Mouse (Mus musculus) neural tube, embryonic 13.5 days (tissue): ENCODE results near the gene S1pr4. TPM values are rescaled to one million over a fixed set of nuclear protein-coding genes. Genes with fewer than 3 reads are reported as not detected.

Source experiments
- ATAC-seq: fragments of 200-750 bp; cut with Nextera tagmentation; 2 replicates; pipeline ENCODE4 v1.8.0; 2017; ENCODE audit warnings: low read depth, mild to moderate bottlenecking, moderate TSS enrichment, moderate library complexity
- H3K27ac ChIP-seq: fragments of 300-500 bp; sonication (generic); replicated peaks from 2 replicates; pipeline ENCODE4 v1.5.1; 2015; ENCODE audit warnings: moderate library complexity, mild to moderate bottlenecking, inconsistent platforms
- H3K27me3 ChIP-seq: fragments of 300-500 bp; sonication (generic); 2 replicates; pipeline ENCODE4 v1.6.1; 2015; ENCODE audit warnings: mild to moderate bottlenecking, inconsistent platforms
- H3K36me3 ChIP-seq: fragments of 300-500 bp; sonication (generic); 2 replicates; pipeline ENCODE4 v1.6.1; 2015; ENCODE audit warnings: mild to moderate bottlenecking, inconsistent platforms
- H3K4me1 ChIP-seq: fragments of 300-500 bp; sonication (generic); replicated peaks from 2 replicates; pipeline ENCODE4 v1.6.1; 2015; ENCODE audit warnings: inconsistent platforms
- H3K4me2 ChIP-seq: fragments of 300-500 bp; sonication (generic); 2 replicates; pipeline ENCODE4 v1.6.1; 2015; ENCODE audit warnings: inconsistent platforms, mild to moderate bottlenecking, moderate library complexity
- H3K4me3 ChIP-seq: fragments of 300-500 bp; sonication (generic); 2 replicates; pipeline ENCODE4 v1.5.1; 2015; ENCODE audit warnings: mild to moderate bottlenecking, inconsistent platforms
- H3K9ac ChIP-seq: fragments of 300-500 bp; sonication (generic); 2 replicates; pipeline ENCODE4 v1.6.1; 2015; ENCODE audit warnings: moderate library complexity, mild to moderate bottlenecking, inconsistent platforms
- H3K9me3 ChIP-seq: fragments of 300-500 bp; sonication (generic); 2 replicates; pipeline ENCODE4 v1.6.1; 2016; ENCODE audit warnings: inconsistent platforms
- WGBS: fragments of 180-500 bp; shearing (Covaris S2); methylation state at CpG from one replicate; pipeline ENCODE4 v1.1.7; 2015; 5-methylcytosine and 5-hydroxymethylcytosine counted together
- polyA plus RNA-seq: library from polyadenylated mRNA; unstranded; fragments of >200 nt; fragmentation: Nextera tagmentation; extraction: Ambion mirVana; gene quantifications from 2 replicates; pipeline ENCODE4 v1.2.1, GENCODE M21; 2015

Gene S1pr4
- polyA plus RNA-seq, result 0.36 and 0.64 TPM in 2 replicates

DNA sequence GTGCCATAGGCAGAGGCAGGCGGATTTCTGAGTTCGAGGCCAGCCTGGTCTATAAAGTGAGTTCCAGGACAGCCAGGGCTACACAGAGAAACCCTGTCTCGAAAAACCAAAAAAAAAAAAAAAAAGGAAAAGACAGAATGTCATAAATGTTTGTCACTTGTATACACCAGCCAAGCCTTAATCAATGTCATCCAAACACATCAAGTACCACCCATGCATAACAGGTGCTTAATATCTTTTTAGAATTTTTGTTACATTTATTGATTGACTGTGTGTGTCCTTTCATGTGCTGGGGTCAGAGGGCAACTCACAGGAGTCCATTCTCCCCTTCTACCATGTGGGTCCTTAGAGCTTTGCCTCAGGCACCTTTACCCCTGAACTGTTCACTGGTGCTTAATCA lies at the start of gene S1pr4:
S1pr4 (minus strand) TSS at position 101 of the 400 bp plus-strand sequence.
- WGBS, result 82% methylated on average over 3 of the region's 3 CpGs
- Histone ChIP-seq H3K4me2 (no peak within 1 kb of the TSS), H3K4me1 (peaks cover 17% of the 10 kb centered on the region), H3K9ac (peak within 1 kb of the TSS; percentile 43; the same call in 1 of the 2 replicates), H3K36me3 (no peaks in the 10 kb centered on the region), H3K4me3 (no peak within 1 kb of the TSS), H3K9me3 (no peaks in the 10 kb centered on the region), H3K27ac (no peak within 1 kb of the TSS), H3K27me3 (peaks cover 13% of the 10 kb centered on the region)
- ATAC-seq, result no peak

DNA sequence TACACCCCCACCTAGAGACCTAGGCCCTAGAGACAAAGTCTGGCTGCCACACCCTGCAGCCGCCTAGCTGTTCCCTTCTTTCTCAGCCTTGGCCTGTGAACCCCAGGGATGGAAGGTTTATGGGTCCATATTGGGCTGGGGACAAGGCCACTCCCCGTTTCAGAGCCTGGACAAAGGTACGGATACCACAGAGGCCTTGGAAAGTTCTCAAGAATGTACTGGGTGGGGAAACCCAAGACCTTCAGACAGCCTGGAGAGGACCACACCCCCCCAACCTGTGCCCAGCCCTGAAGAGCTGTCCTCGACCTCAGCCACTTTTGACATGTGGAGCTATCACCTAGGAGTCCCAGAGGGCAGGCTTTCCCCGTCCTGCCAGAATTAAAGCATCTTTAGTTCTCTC lies 49.0 kb upstream of the S1pr4 start:
- no peak overlapping the region for H3K27ac ChIP-seq
- WGBS, result 69% methylated on average over 5 of the region's 5 CpGs

DNA sequence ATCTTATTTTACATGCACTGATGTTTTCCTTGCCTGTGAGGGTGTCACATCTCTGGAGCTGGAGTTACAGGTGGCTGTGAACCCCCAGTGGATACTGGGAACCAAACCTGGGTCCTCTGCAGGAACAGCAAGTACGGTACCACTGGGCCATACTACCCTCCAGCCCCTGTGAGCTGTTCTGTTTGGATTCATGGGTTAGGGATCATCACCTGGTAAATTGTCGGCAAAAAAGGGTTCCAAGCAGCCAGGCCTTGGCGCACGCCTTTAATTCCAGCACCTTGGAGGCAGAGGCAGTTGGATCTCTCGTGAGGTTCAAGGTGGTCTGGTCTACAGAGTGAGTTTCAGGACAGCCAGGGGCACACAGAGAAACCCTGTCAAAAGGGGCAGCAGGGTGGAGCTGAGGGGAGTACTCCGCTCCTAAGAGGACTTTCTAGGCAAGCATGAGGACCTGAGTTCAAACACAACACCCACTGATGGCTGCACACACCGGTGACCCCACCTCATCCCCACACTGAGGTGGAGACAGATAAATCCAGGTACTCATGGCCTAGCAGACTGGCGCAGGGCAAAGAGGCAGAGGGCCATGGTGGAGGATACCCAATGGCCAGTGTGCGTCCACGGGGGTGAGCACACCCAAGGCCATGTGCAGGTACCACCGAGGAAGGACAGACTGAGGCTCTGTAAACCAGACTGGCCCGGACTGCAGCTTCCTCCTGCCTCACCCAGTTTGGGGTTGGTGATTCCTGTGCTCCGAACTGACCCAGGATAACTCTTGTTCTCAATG lies 47.0 kb upstream of the S1pr4 start:
- Histone ChIP-seq H3K4me2 (no peak overlapping the region), H3K36me3 (no peaks in the 10 kb centered on the region), H3K4me1 (peaks cover 29% of the 10 kb centered on the region), H3K9me3 (no peaks in the 10 kb centered on the region), H3K27ac (no peak overlapping the region), H3K9ac (peak overlapping the region; percentile 49; the same call in 1 of the 2 replicates), H3K4me3 (no peak overlapping the region), H3K27me3 (0 out of 2 replicates have a peak, but pooled peaks cover 3% of the 10 kb centered on the region)
- whole genome bisulfite sequencing, result 91% methylated on average over 13 of the region's 13 CpGs
- ATAC-seq, result no peak

More for the DNA sequence above, 49.0 kb upstream of the S1pr4 start:
- Histone ChIP-seq H3K4me3 (no peak overlapping the region), H3K4me1 (peaks cover 9% of the 10 kb centered on the region), H3K36me3 (no peaks in the 10 kb centered on the region), H3K4me2 (no peak overlapping the region), H3K9me3 (no peaks in the 10 kb centered on the region), H3K9ac (peak overlapping the region; percentile 22; the same call in 1 of the 2 replicates), H3K27me3 (0 out of 2 replicates have a peak, but pooled peaks cover 3% of the 10 kb centered on the region)
- ATAC-seq, result no peak

DNA sequence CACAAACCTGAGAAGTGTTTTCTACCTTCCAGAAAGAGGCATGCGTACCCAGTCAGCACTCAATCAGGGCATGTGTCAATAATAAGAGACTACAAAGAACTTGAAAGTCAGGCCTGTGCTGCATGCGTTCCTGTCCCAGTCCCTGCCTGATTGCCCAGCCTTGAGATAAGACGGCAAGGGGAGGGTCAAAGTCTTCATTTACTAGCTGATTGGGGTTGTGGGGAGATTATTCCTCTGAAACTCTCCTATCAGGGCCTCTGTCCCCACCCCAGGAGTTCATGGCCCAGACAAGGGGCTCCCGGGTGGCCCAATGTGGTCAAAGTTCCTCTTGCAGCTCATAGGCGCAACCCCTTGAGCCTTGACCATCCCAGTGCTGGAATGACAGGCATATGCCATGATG lies 46.4 kb upstream of the S1pr4 start:
- Histone ChIP-seq H3K4me1 (peaks cover 35% of the 10 kb centered on the region), H3K4me3 (no peak overlapping the region), H3K27me3 (0 out of 2 replicates have a peak, but pooled peaks cover 3% of the 10 kb centered on the region), H3K4me2 (no peak overlapping the region), H3K9ac (peak overlapping the region; percentile 49; the same call in 1 of the 2 replicates), H3K9me3 (no peaks in the 10 kb centered on the region), H3K36me3 (no peaks in the 10 kb centered on the region), H3K27ac (peak overlapping the region; percentile 28; the same call in 1 of the 2 replicates)
- 85% methylated on average over 5 of the region's 5 CpGs for WGBS
- no peak for ATAC-seq

DNA sequence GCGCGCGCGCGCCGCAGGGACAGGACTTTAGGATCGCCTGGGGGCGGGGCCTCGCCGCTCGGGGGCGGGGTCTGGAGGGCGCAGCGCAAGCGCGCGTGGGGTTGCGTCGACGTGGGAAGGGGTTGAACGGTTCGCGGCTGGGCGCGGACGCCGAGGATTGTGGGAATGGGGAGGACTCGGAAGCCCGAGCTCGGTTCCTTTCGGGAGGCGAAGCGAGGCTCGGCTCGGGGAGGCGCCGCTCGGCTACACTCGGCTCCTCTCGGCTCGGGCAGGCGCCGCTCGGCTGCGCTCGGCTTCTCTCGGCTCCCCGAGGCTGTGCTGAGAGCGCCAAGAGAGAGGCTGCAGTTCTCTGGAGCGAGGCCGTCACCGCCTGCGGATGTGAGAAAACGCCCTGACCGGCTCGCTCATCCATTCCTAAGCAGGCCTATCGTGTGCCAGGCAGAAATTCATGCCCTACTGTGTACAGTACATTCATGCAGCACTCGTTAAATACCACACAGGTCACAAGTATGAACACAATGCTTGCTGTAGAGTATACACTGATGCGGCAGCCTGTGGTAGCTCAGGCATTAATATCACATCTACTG lies 45.3 kb upstream of the S1pr4 start, which contains the start of gene Gna11:
Gna11 (minus strand) TSS at position 30 of the 587 bp plus-strand sequence.
- Histone ChIP-seq H3K27ac (peak within 1 kb of the TSS; percentile 94), H3K9ac (peak within 1 kb of the TSS; percentile 98), H3K27me3 (0 out of 2 replicates have a peak, but pooled peaks cover 3% of the 10 kb centered on the region), H3K4me3 (peak within 1 kb of the TSS; percentile 94), H3K9me3 (no peaks in the 10 kb centered on the region), H3K4me2 (peak within 1 kb of the TSS; percentile 99), H3K4me1 (peaks cover 42% of the 10 kb centered on the region), H3K36me3 (no peaks in the 10 kb centered on the region)
- 2% methylated on average over 35 of the region's 59 CpGs for WGBS
- peak; percentile 96 for ATAC-seq

DNA sequence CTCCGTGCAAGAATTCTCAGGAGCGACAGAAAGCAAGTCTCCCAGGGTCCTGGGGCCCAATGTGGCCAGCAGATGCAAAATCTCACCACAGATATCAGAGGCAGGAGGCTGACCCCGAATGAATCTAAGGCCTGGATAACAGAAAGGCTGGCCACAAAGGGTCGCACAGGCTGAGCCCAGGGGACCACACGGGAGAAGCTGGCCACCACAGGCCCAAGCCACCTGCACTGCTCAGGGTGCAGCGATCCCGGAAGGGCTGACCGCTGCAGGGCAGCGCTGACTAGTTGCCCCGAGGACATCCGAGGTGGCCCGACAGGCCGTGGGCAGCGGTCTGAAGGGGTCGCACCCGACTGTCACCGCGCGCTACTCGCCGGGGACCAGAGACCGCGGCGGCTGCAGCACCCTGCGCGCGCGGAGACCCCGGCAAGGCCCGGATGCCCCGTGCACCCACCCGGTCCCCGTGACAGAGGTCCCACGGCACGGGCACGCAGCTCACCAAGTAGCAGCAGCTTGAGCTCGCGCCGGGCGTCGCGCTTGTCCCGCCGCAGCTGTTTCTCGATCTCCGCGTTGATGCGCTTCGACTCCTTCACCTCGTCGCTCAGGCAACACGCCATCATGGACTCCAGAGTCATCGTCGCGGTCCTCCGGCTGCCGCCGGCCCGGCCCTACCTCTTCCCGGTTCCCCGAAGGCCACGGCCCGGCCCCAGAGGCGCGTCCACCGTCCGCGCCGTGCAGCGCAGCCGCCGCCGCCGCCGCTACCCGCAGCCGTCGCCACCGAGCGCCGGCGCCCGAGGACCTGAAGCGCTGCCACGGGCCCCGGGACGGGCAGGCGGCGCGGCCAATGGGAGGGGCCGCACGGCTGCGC lies 44.6 kb upstream of the S1pr4 start:
- no peaks in the 10 kb centered on the region for H3K36me3 ChIP-seq
- peak; percentile 21 for ATAC-seq
- peak overlapping the region; percentile 98 for H3K9ac ChIP-seq
- H3K27ac ChIP-seq, result peak overlapping the region; percentile 89
- peak overlapping the region; percentile 94 for H3K4me3 ChIP-seq
- under 1% methylated on average over 91 of the region's 93 CpGs for WGBS
- H3K27me3 ChIP-seq, result 0 out of 2 replicates have a peak, but pooled peaks cover 3% of the 10 kb centered on the region
- H3K4me1 ChIP-seq, result peaks cover 42% of the 10 kb centered on the region
- peak overlapping the region; percentile 99 for H3K4me2 ChIP-seq
- no peaks in the 10 kb centered on the region for H3K9me3 ChIP-seq

DNA sequence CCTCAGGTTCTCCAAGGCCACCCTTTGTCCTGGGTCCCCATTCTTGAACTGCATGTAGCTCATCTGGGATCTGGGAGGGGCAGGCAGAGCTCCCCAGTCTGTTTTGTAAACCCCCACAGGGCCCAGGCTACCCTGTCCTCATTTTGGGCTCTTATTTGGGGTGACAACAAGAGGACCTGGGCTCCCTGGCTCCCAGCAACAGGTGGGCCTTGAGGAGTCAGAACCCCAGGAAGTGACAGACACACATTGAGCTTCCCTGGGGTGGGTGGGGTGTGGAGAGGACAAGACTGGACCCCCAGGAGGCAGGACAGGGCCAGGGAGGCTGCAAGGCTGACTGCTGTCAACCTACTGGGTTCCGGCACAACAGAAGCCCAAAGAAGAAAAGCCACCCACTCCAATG lies 43.7 kb upstream of the S1pr4 start:
- H3K4me1 ChIP-seq, result peaks cover 42% of the 10 kb centered on the region
- peak overlapping the region; percentile 98 for H3K9ac ChIP-seq
- peak overlapping the region; percentile 94 for H3K4me3 ChIP-seq
- H3K9me3 ChIP-seq, result no peaks in the 10 kb centered on the region
- peak overlapping the region; percentile 99 for H3K4me2 ChIP-seq
- H3K27ac ChIP-seq, result no peak overlapping the region
- WGBS, result 81% methylated on average over 1 of the region's 1 CpGs
- H3K36me3 ChIP-seq, result no peaks in the 10 kb centered on the region
- H3K27me3 ChIP-seq, result no peaks in the 10 kb centered on the region
- no peak for ATAC-seq

DNA sequence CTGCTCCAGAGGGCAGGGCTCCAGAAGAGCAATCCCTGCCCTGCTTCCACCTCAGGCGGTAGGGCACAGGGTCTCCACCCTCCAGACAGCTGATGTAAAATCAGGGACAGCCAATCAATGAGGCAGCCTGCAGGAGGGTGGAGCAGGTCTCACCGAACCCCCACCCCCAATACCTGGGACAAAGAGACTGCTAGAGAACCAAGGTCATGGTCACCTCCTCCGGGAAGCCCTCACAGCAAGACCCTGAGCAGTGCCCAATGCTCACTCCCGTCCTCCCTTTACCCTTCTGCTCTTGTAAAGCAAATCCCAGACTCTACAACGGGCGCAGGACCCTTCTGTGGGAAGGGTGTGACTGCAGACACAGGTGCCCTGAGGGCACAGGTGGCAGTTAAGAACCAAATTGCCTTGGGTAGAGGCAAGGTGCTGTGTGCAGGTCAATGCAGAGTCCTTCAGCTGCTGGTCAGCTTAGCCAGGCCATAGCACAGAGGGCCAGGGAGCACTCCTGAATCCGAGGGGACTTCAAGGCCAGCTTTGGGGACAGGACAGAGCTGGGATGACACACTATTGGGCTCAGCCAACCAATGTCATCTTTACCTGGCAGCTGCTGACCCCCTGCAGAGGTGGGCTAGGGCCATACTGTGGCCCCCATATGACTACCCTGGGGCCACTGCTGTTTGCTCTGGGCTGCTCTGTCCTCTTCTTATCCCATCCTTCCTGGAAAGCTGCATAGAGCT lies 43.0 kb upstream of the S1pr4 start:
- 78% methylated on average over 7 of the region's 7 CpGs for WGBS
- Histone ChIP-seq H3K27me3 (no peaks in the 10 kb centered on the region), H3K27ac (no peak overlapping the region), H3K4me2 (peak overlapping the region; percentile 99), H3K9ac (peak overlapping the region; percentile 98), H3K4me3 (peak overlapping the region; percentile 94), H3K4me1 (peaks cover 42% of the 10 kb centered on the region), H3K36me3 (no peaks in the 10 kb centered on the region), H3K9me3 (no peaks in the 10 kb centered on the region)
- no peak for ATAC-seq

DNA sequence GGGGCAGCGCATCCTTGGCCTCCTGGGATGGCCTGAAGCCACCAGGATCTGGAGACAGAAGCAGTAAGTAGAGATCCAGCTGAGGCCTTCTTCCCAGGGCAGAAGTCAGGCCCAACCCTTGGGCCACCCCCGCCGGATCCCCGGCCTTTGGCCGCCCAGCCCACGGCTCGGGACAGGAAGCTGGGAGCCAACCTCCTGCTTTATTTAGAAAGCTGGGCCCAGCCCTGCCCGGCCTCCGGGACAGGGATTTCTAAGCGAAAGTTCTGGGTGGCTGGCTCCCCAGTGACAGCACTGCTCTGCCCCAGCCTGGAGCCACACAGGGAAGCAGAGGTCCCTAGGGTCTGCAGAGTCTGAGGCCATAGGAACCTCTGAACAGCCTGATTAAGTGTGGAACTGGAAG lies 41.9 kb upstream of the S1pr4 start:
- Histone ChIP-seq H3K9me3 (no peaks in the 10 kb centered on the region), H3K4me1 (peaks cover 42% of the 10 kb centered on the region), H3K36me3 (no peaks in the 10 kb centered on the region), H3K4me3 (no peak overlapping the region), H3K27me3 (no peaks in the 10 kb centered on the region), H3K4me2 (peak overlapping the region; percentile 15), H3K27ac (no peak overlapping the region), H3K9ac (0 out of 2 replicates have a peak overlapping the region, but pooled peaks have one; percentile 52)
- ATAC-seq, result no peak
- WGBS, result 80% methylated on average over 10 of the region's 10 CpGs

DNA sequence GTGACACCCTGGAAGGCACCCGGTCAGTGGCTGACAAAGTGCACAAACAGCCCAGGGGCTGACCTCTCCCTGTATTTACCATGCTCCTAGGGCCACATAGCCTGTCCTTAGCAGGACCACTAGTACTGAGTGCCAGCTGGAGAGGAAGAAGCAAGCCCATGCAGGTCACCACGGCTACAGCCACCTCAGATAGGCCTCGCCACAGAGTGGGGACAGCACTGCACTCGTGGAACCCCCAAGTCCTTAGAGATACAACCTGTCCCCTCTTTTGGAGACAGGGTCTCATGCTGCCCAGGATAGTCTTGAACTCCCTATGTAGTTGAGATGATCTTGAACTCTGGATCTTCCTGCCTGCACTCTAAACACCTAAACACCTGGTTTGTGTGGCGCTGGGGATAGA lies 41.4 kb upstream of the S1pr4 start:
- H3K9ac ChIP-seq, result 0 out of 2 replicates have a peak overlapping the region, but pooled peaks have one; percentile 52
- 89% methylated on average over 5 of the region's 5 CpGs for WGBS
- H3K27me3 ChIP-seq, result no peaks in the 10 kb centered on the region
- peak overlapping the region; percentile 15; the same call in 1 of the 2 replicates for H3K4me2 ChIP-seq
- H3K4me1 ChIP-seq, result peaks cover 42% of the 10 kb centered on the region
- H3K4me3 ChIP-seq, result no peak overlapping the region
- H3K36me3 ChIP-seq, result no peaks in the 10 kb centered on the region
- no peaks in the 10 kb centered on the region for H3K9me3 ChIP-seq
- no peak for ATAC-seq
- no peak overlapping the region for H3K27ac ChIP-seq
